Mouse (Mus musculus) thymus, adult 2 months (tissue): Measurements from ENCODE around the gene Med24. TPM values are rescaled to one million over a fixed set of nuclear protein-coding genes. Genes with fewer than 3 reads are reported as not detected.

Experiments
- DNase-seq: peaks from one replicate; pipeline ENCODE4 v3.0.0; 2021
- H3K27ac ChIP-seq: fragments of 200-500 bp; 2 replicates; pipeline ENCODE4 v1.5.1; 2012; ENCODE audit warnings: low read length, control low read depth; ENCODE audit not compliant: control insufficient read depth, insufficient read depth
- H3K27me3 ChIP-seq: fragments of 200-500 bp; 2 replicates; pipeline ENCODE4 v1.6.1; 2012; ENCODE audit warnings: mild to moderate bottlenecking, low read length, moderate library complexity, mixed read lengths; ENCODE audit not compliant: control insufficient read depth, insufficient read depth
- H3K36me3 ChIP-seq: fragments of 200-500 bp; 2 replicates; pipeline ENCODE4 v1.6.1; 2012; ENCODE audit warnings: mild to moderate bottlenecking, low read length, moderate library complexity; ENCODE audit not compliant: control insufficient read depth, insufficient read depth
- H3K4me1 ChIP-seq: fragments of 200-500 bp; replicated peaks from 2 replicates; pipeline ENCODE4 v1.6.1; 2012; ENCODE audit warnings: low read length; ENCODE audit not compliant: control insufficient read depth, insufficient read depth
- H3K4me3 ChIP-seq: fragments of 200-500 bp; 2 replicates; pipeline ENCODE4 v1.5.1; 2012; ENCODE audit warnings: mild to moderate bottlenecking, low read length, control low read depth, moderate library complexity; ENCODE audit not compliant: control insufficient read depth, insufficient read depth
- CTCF ChIP-seq: fragments of 200-500 bp; IDR thresholded peaks from 2 replicates; pipeline ENCODE4 v1.5.1; 2012; ENCODE audit warnings: mild to moderate bottlenecking, control low read depth, low read length, moderate library complexity, borderline replicate concordance; ENCODE audit not compliant: control insufficient read depth, poor library complexity, insufficient read depth; ENCODE audit errors: extremely low read depth
- POLR2A ChIP-seq: fragments of 200-500 bp; IDR thresholded peaks from 2 replicates; pipeline ENCODE4 v1.6.1; 2012; ENCODE audit warnings: mild to moderate bottlenecking, low read length, control low read depth, moderate library complexity; ENCODE audit not compliant: control insufficient read depth, poor library complexity, insufficient read depth; ENCODE audit errors: extremely low read depth
- WGBS: fragments of 180-500 bp; shearing (Covaris S2); methylation state at CpG from one replicate; pipeline ENCODE4 v1.1.7; 2018; 5-methylcytosine and 5-hydroxymethylcytosine counted together
- polyA plus RNA-seq: library from polyadenylated mRNA; depleted of rRNA; stranded (reverse); fragments of >200 nt; gene quantifications from 2 replicates; pipeline ENCODE4 v1.2.3, GENCODE M21; 2012

Gene Med24
- polyA plus RNA-seq, 1 experiment: 179 TPM

GRCm38 (mm10) chr11:98699911-98700310 is 29.3 kb downstream of the Med24 start:
- Histone ChIP-seq H3K4me1 (no peaks in the 10 kb centered on the region), H3K4me3 (no peak overlapping the region), H3K27me3 (no peaks in the 10 kb centered on the region), H3K27ac (no peak overlapping the region), H3K36me3 (peaks cover 13% of the 10 kb centered on the region)
- TF ChIP-seq CTCF (peak; percentile 41; the same call in 1 of the 2 replicates), POLR2A (no peak)
- 39% methylated on average over 4 of the region's 4 CpGs for WGBS
- peak; percentile 73 for DNase-seq

DNA sequence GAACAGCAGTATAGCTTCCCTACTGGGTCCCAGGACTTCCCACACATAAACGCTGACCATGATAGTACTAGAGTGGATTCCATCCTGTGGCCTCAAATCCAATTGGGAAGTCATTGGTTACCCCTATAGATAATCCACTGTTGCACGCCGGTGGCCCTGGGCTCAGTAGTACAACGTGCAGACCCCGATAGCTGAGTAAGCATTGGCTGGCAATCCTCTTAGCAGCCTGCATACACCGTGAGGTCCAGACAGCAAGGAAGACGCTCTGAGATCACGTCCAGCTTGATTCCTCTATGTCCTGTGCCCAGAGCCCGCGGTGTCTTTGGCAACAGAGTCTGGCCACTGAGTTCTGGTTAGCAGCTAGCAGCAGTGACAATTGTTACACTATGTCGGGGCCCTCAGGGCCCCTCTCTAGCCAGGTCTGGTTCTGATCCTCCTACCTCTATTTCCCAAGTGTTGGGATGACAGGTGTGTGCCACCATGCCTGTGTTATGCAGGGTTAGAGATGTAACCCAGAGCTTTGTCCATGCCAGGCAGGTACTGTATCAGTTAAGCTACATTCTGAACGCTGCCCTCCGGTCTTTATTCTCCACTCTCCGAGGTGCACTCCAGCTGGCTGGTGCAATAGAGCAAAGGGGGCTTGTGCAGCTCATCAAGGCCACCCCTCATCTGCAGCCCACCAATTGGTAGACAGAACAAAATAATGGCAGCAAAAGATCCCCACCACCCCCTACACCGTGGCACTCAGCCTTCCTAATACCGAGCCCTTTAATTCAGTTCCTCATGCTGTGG is 30.2 kb downstream of the Med24 start:
- H3K27ac ChIP-seq: no peak overlapping the region
- peaks cover 21% of the 10 kb centered on the region for H3K36me3 ChIP-seq
- DNase-seq: no peak
- no peak overlapping the region for H3K4me3 ChIP-seq
- WGBS: 92% methylated on average over 16 of the region's 16 CpGs
- TF ChIP-seq POLR2A: no peak
- TF ChIP-seq CTCF: no peak
- H3K4me1 ChIP-seq: no peaks in the 10 kb centered on the region
- no peaks in the 10 kb centered on the region for H3K27me3 ChIP-seq

GRCm38 (mm10) chr11:98697225-98697624 is 32.0 kb downstream of the Med24 start:
- Histone ChIP-seq H3K4me1 (peaks cover 13% of the 10 kb centered on the region), H3K36me3 (peaks cover 25% of the 10 kb centered on the region), H3K4me3 (no peak overlapping the region), H3K27ac (no peak overlapping the region), H3K27me3 (no peaks in the 10 kb centered on the region)
- WGBS: 90% methylated on average over 12 of the region's 12 CpGs
- TF ChIP-seq CTCF (no peak), POLR2A (no peak)
- no peak for DNase-seq

- TF ChIP-seq POLR2A (no peak), CTCF (no peak)
- peaks cover 13% of the 10 kb centered on the region for H3K4me1 ChIP-seq
- peaks cover 30% of the 10 kb centered on the region for H3K36me3 ChIP-seq
- no peak overlapping the region for H3K4me3 ChIP-seq
- no peak for DNase-seq
- H3K27me3 ChIP-seq: no peaks in the 10 kb centered on the region
- H3K27ac ChIP-seq: no peak overlapping the region
- 69% methylated on average over 14 of the region's 14 CpGs for WGBS
Observed at GRCm38 (mm10) chr11:98696454-98697216, 32.6 kb downstream of the Med24 start.

DNA sequence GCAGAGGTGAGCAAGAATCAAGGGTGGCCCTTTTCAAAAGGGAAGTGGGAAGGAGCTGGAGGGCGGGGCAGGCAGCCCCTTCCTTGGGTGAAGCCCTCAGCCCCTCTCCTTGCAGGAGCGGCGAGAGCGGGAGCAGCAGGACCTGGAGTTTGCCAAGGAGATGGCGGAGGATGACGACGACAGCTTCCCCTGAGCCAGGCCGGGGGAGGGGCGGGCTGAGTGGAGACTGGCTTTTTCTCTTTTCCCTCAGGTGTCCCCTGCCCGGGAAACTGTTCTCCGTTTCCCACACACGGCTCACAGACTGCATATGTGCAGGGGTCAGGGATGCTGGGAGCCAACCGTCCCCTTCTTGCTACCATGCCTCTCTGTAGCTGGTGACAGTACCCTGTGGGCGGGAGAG is 33.8 kb downstream of the Med24 start:
- H3K4me1 ChIP-seq: peaks cover 13% of the 10 kb centered on the region
- DNase-seq: no peak
- WGBS: 92% methylated on average over 14 of the region's 14 CpGs
- TF ChIP-seq CTCF (no peak), POLR2A (no peak)
- no peak overlapping the region for H3K4me3 ChIP-seq
- H3K27me3 ChIP-seq: no peaks in the 10 kb centered on the region
- no peak overlapping the region for H3K27ac ChIP-seq
- peaks cover 42% of the 10 kb centered on the region for H3K36me3 ChIP-seq

DNA sequence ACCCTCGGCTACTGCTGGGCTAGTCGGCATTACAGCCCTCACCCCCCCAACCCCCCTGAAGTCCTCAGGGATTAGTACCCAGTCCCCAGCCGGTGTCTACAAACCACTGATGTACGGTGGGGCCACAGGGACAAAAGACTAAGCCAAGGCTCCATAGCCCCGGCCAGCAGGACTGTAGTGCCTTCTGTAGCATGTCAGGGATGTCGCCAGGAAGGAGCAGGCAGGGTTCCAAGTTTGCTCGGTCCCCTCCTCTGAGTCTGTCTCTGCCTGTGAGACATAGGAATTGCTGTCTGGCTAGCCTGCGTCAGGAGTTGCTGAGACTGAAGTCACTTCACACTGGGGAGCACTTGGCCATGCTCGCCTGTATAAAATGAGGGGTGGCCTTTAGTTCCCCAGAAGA is 34.9 kb downstream of the Med24 start:
- Histone ChIP-seq H3K27ac (no peak overlapping the region), H3K4me3 (no peak overlapping the region), H3K4me1 (peaks cover 13% of the 10 kb centered on the region), H3K27me3 (no peaks in the 10 kb centered on the region), H3K36me3 (peaks cover 52% of the 10 kb centered on the region)
- TF ChIP-seq POLR2A: no peak
- TF ChIP-seq CTCF: no peak
- WGBS: 94% methylated on average over 9 of the region's 9 CpGs
- no peak for DNase-seq

GRCm38 (mm10) chr11:98693746-98694145 is 35.5 kb downstream of the Med24 start:
- Histone ChIP-seq H3K27ac (no peak overlapping the region), H3K4me3 (no peak overlapping the region), H3K27me3 (no peaks in the 10 kb centered on the region), H3K4me1 (peaks cover 13% of the 10 kb centered on the region), H3K36me3 (peaks cover 52% of the 10 kb centered on the region)
- WGBS: 86% methylated on average over 9 of the region's 9 CpGs
- TF ChIP-seq CTCF (no peak), POLR2A (no peak)
- no peak for DNase-seq
